Mouse (Mus musculus) layer of hippocampus, postnatal 25 days (tissue): ENCODE measurements around the gene Ifit1bl1. TPM values are rescaled to one million over a fixed set of nuclear protein-coding genes. Genes with fewer than 3 reads are reported as not detected.
"Not testable (repeated sequence)": the region's sequence is repeated elsewhere in the genome, so short reads cannot be mapped to it uniquely, and the experiment has no call there.

Experiments used
- DNase-seq, 2 experiments: peaks; one replicate each; pipeline ENCODE4 v3.0.0; 2022; ENCODE audit warnings: mixed read lengths in 2 of 2, low spot score in 1 of 2; ENCODE audit errors: extremely low spot score in 1 of 2
- total RNA-seq, 2 experiments: library from RNA; stranded (reverse); gene quantifications; 2 replicates each; pipeline ENCODE4 v1.2.3; 2021

The Ifit1bl1 gene
- total RNA-seq: 1 to 10 TPM; 1.1 to 1.6 TPM

- DNase-seq: not testable (repeated sequence)
Measured at GRCm38 (mm10) chr19:34601888-34602287, at the start of gene Ifit1bl1. Gene Ifit1bl1 (minus strand): TSS chr19:34601956.

- no peak for DNase-seq
Measured at GRCm38 (mm10) chr19:34650997-34651396, 49.2 kb upstream of the Ifit1bl1 start.

DNA sequence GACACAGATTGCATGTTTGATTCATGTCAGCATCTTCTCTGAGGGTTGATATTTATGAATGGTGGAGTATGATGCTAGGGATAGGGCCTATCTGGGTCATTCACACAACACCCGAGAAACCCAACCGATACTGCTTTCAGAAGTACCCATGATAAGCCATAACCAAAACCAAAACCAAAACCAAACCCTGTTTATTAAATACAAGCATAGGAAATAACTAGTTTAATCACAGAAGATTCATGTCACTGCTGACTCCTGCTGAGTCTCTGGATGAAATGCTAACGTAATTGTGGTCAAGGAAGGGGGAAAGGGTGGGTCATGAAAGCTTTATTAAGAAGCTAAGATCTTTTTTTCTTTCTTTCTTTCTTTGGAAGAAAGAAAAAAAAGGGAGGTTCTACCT is 48.5 kb upstream of the Ifit1bl1 start:
- DNase-seq: no peak

GRCm38 (mm10) chr19:34647630-34648029 is 45.9 kb upstream of the Ifit1bl1 start:
- DNase-seq: not testable (repeated sequence)

GRCm38 (mm10) chr19:34642616-34643015 is 40.9 kb upstream of the Ifit1bl1 start:
- DNase-seq: no peak

- no peak for DNase-seq
Measured at GRCm38 (mm10) chr19:34640623-34641022, 38.9 kb upstream of the Ifit1bl1 start, which contains the start of the genes Ifit1bl2 and Ifit1. Gene Ifit1bl2 (minus strand): TSS chr19:34640743. Gene Ifit1 (plus strand): TSS chr19:34640871.

DNA sequence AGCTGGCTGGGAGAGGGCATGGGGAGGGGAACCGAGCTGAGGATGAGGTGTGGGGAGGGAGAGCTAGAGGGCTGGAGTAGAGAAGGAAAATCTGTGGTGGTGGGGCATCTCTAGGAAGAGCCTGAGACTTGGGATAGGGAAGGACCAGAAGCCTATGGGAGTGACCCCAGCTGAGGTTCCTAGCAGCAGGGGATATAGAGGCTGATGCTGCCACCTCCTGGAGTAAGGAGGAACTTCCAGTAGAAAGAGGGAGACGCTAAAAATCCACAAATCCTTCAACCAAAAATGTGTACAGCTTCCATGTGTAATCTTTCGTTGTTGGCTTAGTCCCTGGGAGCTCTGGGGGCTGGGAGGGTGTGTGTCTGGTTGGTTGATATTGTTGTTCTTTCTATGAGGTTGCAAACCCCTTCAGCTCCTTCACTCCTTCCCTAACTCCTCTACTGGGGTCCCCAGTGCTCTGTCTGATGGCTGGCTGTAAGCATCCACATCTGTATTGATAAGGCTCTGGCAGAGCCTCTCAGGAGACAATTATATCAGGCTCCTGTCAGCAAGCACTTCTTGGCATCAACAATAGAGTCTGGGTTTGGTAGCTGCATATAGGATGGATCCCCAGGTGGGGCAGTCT is 35.3 kb upstream of the Ifit1bl1 start:
- peak; percentile 35 to 68 for DNase-seq

DNA sequence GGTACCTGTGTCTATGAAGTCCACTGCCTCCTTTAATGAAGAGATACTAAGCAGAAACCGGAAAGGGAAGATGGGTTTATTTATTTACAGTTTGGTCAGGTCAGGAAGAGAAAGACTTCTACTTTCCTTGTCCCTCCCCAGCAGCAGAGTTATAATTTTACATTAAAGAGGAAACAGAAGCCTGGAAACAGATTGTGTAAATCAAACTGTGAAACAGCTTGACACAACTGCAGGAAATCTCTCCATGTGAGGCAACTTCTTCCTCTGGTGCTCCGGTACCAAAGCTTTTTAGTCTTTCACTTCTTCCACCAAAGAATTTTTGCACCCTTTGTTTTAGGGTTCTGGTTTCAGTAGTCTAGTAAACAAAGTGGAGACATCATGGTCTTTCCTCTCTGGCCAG is 31.7 kb upstream of the Ifit1bl1 start:
- DNase-seq: no peak

DNA sequence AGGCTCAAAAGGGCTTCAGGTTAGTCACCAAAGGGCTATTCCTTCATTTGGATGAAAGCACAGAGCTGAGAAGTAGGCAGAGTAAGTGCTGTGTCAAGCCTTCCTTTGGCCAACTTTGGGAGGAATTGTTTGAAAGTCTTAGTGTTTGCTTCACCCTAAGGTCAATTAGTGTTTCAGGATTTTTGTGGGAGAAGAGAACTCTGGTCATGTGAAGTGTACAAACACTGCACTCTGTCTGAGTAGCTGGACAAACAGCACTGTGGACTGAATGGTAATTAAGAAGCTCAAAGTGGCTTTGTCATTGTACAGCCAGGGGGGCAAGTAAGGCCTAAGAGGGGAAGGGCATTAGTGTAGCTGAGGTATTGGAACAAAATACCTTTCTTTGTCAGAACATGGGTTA is 29.7 kb upstream of the Ifit1bl1 start:
- DNase-seq: no peak

DNA sequence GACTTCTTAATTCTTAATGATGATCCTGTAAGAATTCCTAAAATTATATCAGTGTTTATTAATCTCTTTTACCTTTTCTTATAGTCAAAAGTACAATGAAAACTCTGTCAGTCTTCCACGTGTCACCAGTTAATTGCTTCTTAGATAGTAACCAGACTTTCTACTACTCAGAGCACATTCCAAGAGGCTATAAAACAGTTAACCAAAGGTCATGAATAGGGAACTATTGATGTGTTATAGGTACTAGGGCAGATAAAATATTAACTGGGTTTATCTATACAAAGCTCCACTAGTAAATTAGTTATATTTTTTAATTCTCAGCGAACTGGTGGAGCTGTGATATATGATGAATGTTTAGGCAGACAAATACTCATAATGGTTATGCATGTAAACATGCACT is 25.7 kb upstream of the Ifit1bl1 start:
- no peak for DNase-seq

GRCm38 (mm10) chr19:34624663-34625062 is 22.9 kb upstream of the Ifit1bl1 start:
- DNase-seq: no peak

- DNase-seq: no peak
Measured at GRCm38 (mm10) chr19:34623781-34624180, 22.0 kb upstream of the Ifit1bl1 start.

GRCm38 (mm10) chr19:34620871-34621270 is 19.1 kb upstream of the Ifit1bl1 start:
- no peak for DNase-seq

DNA sequence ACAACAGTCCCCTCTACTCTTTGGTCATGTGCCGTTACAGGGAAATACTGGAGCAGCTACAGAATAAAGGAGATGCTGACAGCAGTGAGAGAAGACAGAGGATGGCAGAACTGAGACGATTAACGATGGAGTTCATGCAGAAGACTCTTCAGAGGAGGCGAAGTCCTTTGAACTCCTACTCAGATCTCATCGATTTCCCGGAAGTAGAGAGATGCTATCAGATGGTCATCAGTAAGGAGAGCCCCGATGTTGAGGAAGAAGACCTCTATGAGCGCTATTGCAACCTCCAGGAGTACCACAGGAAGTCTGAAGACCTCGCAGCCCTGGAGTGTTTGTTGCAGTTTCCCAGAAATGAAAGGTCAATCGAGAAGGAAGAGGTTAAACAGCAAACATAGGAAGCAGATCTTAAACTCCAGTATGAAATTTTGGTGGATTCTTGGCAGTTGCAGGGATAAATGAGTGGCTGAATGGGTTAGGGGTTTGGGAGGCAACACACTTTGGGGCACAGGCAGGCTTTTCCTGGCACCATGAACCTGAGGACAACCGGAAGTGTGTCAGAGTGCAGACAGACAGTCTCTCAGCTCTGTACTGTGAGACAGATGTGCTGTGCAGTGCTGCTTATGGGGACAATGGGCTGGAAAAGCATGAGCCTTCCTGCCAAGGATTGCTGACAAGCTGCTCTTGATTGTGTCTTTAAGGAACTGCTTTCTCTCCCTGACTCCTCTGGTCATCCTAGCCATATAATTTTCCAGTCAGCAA is 10.7 kb upstream of the Ifit1bl1 start:
- not testable (repeated sequence) for DNase-seq

- DNase-seq: not testable (repeated sequence)
Measured at GRCm38 (mm10) chr19:34610118-34610517, 8.4 kb upstream of the Ifit1bl1 start.

- not testable (repeated sequence) for DNase-seq
Measured at GRCm38 (mm10) chr19:34607237-34608051, 5.7 kb upstream of the Ifit1bl1 start, which contains the start of gene Ifit3b. Gene Ifit3b (plus strand): TSS chr19:34607970.

GRCm38 (mm10) chr19:34605472-34605871 is 3.7 kb upstream of the Ifit1bl1 start:
- DNase-seq: no peak

DNA sequence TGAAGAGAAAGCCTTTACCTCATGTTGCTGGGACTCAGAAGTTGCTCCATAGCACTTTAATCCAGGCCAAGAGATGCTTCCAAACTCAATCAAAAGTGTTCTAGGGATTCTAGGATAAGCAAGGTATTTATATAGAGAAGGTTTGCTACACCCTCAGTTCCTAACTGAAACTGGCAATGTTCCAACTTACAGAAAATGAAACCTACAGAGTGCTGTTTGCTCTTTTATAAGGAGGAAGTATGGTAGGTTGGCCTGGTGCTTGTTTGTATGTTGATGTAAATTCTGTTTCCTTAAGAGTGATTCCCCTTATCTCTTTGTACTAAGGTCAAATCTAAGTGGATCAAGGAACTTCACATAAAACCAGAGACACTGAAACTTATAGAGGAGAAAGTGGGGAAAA is 2.5 kb downstream of the Ifit1bl1 start:
- not testable (repeated sequence) for DNase-seq

- DNase-seq: peak in 1 of 2 experiments; percentile 11
Measured at GRCm38 (mm10) chr19:34598341-34598740, 3.4 kb downstream of the Ifit1bl1 start.

DNA sequence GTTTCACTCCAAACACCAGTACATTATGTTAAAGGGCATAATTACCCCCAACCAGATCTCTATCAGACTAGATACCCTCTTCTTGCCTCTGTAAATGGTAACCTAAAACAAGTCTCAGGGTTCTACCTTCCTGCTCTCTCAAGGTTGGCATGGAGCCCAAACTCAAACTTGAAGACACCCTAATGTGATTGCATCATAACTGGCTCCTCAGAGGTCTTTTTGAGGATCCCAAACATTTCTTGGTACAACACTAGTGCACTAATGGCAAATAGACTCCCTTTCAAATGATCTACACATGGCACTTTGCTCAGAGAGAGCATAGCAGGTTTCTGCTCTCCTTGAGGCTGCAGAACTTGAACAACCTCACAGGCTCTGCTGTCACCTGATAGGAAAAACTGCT is 4.9 kb downstream of the Ifit1bl1 start:
- DNase-seq: no peak

- DNase-seq: not testable (repeated sequence)
Measured at GRCm38 (mm10) chr19:34594523-34594922, 7.2 kb downstream of the Ifit1bl1 start.
